Mouse (Mus musculus) urinary bladder, postnatal 14 days (tissue): ENCODE data around the gene Dclre1a.

Source experiments
- DNase-seq: peaks from one replicate; pipeline ENCODE4 v3.0.0; 2021; ENCODE audit warnings: low spot score

Gene Dclre1a

DNA sequence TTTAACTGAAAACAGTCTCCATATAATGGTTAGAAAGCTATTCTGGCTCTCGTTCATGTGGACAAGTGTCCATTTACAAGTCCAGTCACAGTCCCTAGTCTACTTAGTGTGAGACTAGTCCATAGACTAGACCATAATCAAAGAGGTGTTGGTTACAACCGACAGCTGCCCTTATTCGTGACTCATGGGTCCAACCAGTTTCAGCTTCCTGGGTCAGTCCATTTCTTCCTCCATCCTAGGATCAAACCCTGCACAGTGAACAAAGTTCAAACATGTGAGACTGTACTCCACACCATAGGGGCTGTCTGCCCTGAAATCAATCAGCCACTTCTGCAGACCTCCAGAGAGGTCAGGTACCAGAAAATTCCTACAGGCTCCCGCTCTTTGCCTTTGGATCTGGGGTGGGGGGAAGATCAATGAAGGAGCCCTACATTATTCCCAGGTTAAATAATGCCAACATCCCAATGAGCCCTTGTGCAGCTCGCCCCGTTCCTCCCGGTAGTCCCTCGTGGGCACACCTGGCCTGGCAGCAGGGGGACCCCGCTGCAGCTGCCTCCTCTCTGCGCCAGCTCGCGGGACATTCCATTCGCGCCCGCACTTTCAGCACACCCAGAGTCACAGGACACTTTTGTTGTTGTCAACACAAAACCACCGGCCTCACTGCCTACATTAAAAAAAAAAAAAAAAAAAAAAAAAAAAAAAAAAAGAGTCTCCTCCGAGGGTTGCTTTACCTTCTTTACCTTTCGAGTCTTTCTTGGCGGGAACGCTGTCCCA, at the start of gene Dclre1a:
Gene Dclre1a, minus strand, starts transcription at position 767 of the 774 bp plus-strand sequence.
- DNase-seq: peak; percentile 67

DNA sequence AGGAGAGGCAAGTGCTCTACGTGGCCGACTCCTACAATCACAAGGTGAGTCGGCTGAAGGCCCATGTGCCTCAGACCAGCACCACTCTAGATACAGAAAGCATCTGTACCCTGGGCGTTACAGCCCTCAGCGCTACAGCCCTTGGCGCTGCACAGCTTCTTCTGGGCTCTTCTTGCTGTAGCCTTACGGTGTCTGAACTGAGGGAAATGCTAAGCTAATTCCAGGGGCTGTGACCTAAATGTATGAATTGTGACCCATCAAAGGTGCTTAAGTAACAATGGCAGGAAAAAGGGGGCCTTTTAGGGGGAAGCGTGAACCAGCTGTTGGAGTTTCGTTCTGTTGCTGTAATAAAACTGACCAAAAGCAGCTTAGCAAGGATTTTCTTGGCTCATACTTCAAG, 44.5 kb upstream of the Dclre1a start:
- DNase-seq: no peak

GRCm38 (mm10) chr19:56590250-56590649, 42.2 kb upstream of the Dclre1a start:
- DNase-seq: no peak

DNA sequence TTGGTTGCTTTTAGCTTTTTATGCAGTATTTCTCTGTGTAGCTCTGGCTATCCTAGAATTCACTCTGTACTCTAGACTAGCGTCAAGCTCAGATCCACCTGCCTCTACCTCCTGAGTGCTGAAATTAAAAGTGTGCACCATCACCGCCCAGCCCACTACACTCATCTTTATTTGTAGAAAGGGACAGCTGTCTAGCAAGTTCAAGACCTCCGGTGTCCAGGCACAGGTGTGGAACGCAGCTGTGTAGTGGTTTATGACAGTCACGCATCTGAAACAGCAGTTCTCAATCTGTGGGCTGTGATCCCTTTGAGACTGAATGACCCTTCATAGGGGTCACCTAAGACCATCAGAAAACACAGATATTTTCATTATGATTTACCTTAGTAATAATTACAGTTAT, 41.4 kb upstream of the Dclre1a start:
- no peak for DNase-seq

DNA sequence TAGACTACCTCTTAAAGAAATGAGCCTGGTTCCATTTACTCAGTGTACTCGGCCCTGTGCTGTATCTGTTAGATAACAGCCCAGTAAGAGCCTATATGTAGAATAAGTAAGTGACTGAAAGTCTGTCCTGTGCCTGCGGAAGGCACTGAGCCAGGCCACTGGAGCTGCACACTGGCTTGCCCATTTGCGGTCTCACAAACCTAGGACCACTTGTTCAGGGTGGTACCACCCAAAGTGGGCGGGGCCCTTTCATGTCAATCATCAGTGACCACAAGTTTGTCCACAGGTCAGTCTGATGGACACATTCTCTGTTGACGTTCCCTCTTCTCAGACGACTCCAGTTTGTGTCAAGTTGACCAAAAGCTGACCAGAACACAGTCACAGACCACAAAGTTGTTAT, 41.0 kb upstream of the Dclre1a start:
- DNase-seq: no peak

DNA sequence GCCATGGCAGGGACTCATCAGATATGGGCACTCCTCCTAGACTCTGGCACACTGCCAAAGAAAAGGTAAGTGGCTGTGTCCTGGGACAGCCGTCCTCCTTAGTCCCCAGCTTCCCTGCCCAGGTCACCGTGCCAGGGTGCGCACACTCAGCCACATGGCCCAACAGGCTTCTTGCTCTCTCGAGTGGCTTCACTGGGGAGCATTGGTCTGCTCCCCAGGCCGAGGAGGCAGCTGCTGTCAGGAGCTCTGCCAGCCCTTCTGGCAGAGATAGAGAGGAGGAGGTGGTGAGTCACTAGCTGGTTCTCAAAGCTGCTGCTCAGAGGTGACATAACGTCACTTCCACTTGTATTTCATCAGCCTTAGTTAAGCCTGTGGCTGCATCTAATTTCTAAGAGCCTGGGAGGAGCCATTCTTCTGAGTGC, 40.2 kb upstream of the Dclre1a start:
- peak; percentile 63 for DNase-seq

GRCm38 (mm10) chr19:56586320-56586719, 38.3 kb upstream of the Dclre1a start:
- DNase-seq: no peak

DNA sequence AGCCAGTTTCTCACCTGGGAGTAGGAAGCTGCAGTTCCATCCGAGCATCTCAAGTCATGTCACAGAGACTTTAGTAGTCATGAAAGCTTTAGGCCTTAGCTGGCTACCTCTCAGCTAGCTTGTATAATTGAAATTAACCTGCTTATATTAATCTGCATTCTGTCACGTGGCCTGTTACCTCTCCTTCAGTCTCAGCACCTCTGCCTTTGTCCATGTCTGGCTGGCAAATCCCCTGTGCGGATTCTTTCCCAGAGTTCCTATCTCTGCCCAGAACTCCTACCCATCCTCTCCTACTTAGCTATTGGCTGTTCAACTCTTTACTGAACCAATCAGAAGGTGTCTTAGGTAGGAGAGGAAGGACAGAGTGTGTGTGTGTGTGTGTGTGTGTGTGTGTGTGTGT, 36.3 kb upstream of the Dclre1a start:
- no peak for DNase-seq

GRCm38 (mm10) chr19:56583785-56584184, 35.8 kb upstream of the Dclre1a start:
- DNase-seq: peak; percentile 26

GRCm38 (mm10) chr19:56581981-56582380, 34.0 kb upstream of the Dclre1a start:
- no peak for DNase-seq

GRCm38 (mm10) chr19:56577801-56578200, 29.8 kb upstream of the Dclre1a start:
- DNase-seq: no peak

- DNase-seq: no peak
Measured at GRCm38 (mm10) chr19:56573184-56573583, 25.2 kb upstream of the Dclre1a start.

GRCm38 (mm10) chr19:56571913-56572312, 23.9 kb upstream of the Dclre1a start:
- DNase-seq: no peak

DNA sequence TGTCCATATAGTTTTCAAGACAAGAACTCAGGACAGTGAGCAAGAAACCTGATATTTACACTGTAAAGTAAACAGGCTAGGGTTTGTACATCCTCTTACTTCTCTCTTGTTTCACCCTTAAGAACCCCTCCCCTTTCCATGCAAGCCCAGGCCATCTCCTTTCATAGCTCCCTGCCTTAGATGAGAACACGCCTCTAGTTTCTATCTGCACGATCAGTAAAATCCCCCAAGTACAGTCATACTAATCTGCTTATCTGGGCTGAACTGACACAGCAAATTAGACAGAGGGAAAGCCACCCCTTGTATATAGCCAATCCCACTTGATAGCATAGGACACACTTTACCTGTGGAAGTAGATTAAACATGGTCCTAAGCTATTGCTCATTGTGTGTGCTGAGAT, 23.2 kb upstream of the Dclre1a start:
- DNase-seq: no peak

GRCm38 (mm10) chr19:56570781-56571180, 22.8 kb upstream of the Dclre1a start:
- DNase-seq: no peak

GRCm38 (mm10) chr19:56566940-56567339, 18.9 kb upstream of the Dclre1a start:
- DNase-seq: no peak

DNA sequence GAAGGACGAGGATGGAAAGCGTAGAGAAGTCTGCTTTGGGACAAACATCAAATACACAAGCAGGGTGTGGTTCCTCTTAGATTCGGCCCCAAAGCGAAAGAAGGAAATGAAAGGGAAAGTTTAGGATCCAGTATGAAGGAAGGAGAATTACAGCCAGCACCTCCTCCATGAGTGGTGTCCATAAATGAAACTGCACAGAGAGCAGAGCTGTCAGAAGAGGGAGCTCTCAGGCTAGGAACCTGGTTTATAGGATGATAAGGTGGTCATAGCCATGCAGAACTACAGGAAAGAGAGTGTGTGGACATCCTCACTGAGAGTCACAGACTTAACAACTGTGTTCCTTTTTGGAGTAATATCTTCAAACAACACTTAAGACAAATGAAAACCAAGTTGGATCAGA, 18.0 kb upstream of the Dclre1a start:
- DNase-seq: peak; percentile 55

DNA sequence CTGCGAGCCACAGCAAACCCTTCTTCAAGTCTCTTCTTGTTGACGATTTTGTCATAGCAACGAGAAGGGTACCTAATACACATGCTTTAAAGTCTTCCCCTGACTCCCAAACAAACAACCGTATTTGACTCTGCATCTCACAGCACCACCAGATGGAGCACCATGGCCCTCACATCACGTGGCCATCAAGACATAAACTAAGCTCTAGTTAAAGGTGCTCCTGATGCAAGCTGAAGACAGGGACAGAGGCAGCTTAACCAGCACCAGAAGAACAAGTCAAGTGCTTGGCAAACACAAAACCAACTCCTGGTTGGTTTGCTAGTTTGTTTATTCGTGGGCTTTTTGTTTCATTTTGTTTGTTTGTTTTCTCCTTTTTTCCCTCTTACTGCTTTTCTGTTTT, 17.3 kb upstream of the Dclre1a start:
- DNase-seq: no peak

GRCm38 (mm10) chr19:56563469-56563868, 15.4 kb upstream of the Dclre1a start:
- no peak for DNase-seq

- no peak for DNase-seq
Measured at GRCm38 (mm10) chr19:56562433-56563138, 14.6 kb upstream of the Dclre1a start.

DNA sequence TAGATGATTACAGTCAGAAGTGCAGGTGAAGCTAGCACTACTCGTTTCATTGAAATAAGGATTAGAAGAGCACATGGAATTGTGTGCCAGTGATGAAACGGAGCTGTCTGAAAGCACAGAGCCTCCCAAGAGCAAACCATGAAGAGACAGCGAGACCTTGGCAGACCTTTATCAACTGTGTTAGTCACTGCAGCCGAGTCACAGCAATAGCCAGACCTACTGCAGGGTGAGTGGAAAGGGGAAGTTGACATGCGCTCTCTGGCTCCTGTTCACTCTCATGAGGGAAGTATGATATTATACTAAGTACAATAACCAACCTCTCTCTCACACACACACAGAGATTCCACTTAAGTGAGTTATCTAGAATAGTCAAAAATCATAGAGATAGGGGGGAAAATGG, 8.0 kb upstream of the Dclre1a start:
- DNase-seq: no peak

- DNase-seq: no peak
Measured at GRCm38 (mm10) chr19:56553177-56553576, 5.2 kb upstream of the Dclre1a start.

DNA sequence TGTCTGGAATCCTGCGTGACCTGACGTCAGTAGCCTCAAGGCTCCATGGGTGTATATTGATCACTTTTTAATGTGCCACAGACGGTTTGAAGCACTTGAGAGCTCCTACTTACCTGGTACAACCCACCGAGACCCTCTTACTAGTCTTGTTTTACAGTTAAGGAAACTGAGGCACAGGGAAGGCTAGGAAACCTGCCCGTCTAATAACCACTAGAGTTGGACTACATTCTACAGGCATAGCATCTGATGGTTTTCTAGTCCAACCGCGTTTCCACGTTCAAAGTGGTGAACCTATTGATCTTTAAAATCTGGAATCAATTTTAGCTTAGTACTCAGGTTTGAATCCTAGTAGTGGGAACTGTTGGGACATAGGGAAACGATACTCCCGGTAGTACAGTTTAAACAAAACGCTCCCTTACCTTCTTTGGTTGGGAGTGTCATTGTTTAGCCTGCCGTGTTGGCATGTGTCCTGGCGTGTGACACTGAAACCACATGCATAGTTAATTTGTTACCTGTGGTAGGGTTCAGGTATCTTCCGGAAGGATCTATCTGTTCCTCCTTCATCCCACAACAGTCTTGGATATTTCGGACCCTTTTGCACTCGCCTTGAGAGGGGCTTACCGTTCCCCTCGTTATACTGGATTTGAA, 1.1 kb upstream of the Dclre1a start:
- no peak for DNase-seq
